Mouse (Mus musculus): ENCODE results near the gene Prkch. TPM values are rescaled to one million over a fixed set of nuclear protein-coding genes. Genes with fewer than 3 reads are reported as not detected.
"Not testable (repeated sequence)": the region's sequence is repeated elsewhere in the genome, so short reads cannot be mapped to it uniquely, and the experiment has no call there.

Prkch gene
- polyA plus RNA-seq, 1 experiment = 12.5 TPM

DNA sequence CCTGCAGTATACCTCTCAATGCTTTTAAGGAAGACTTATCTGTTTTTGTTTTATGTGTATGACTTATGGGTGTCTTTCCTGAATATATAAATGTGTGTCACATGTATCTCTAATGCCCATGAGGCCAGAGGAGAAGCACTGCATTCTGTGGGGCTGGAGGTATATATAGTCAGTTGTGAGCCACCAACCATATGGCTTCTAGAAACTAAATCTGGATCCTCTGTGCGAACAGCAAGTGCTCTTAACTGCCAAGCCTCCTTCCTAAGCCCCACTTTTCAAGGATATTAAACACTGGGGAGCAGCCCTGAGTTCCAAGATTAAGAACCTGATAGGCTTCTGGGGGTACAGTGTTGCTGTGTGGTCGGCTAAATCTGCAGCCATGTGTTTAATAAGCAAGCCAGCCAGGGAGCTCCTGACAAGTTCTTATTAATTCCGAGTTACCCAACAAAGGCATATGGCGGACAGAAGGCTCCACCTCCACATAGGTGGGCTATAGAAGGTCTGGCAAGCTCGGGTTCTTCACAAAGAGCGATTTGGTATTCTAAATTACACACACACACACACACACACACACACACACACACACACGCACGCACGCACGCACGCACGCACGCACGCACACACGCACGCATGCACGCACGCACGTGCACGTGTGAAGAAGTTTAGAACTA, 25.9 kb upstream of the Prkch start:
- WGBS = 90% methylated on average over 20 of the region's 20 CpGs
- Histone ChIP-seq H3K27me3 (ENCODE audit: control insufficient read depth, insufficient read depth, low read length) (no peaks in the 10 kb centered on the region; the same call in 1 of the 2 replicates), H3K4me1 (ENCODE audit: control insufficient read depth, insufficient read depth, insufficient read length) (no peaks in the 10 kb centered on the region), H3K4me3 (ENCODE audit: extremely low read depth, insufficient read depth, insufficient read length) (no peak overlapping the region), H3K36me3 (ENCODE audit: control insufficient read depth, insufficient read depth, low read length) (no peaks in the 10 kb centered on the region), H3K27ac (ENCODE audit: insufficient read depth, low read length) (no peak overlapping the region)
- TF ChIP-seq POLR2A (IDR thresholded peaks at IDR 0.05; ENCODE audit: low read depth, low read length) = no peak
- no peak for TF ChIP-seq CTCF (IDR thresholded peaks at IDR 0.05; ENCODE audit: extremely low read depth, insufficient read depth, insufficient read length, insufficient replicate concordance)
- DNase-seq (ENCODE audit: low read depth in 1 of 2, low spot score in 2 of 2) = no peak

DNA sequence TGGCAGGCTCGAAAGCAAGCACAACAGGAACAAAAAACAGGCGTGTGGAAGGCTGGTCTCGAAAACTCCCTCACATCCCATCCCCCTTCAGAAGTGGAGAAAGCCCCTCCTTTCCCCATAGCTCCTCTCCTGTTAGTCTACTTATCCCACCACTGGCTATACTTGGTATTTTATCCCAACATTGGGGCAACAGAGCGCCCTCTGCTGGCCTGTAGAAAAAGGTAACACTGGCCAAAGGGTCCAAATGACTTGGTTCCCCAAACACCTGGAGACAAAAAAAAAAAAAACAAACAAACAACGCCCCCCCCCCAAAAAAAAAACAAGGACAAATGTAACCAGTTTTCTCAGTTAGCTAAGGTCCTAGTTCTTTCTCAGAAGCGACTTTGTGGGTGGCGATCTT, 24.5 kb upstream of the Prkch start:
- no peaks in the 10 kb centered on the region for H3K4me1 ChIP-seq (ENCODE audit: control insufficient read depth, insufficient read depth, insufficient read length)
- no peaks in the 10 kb centered on the region for H3K36me3 ChIP-seq (ENCODE audit: control insufficient read depth, insufficient read depth, low read length)
- H3K27me3 ChIP-seq (ENCODE audit: control insufficient read depth, insufficient read depth, low read length) = no peaks in the 10 kb centered on the region; the same call in 1 of the 2 replicates
- WGBS = 66% methylated on average over 7 of the region's 7 CpGs
- DNase-seq (ENCODE audit: low read depth in 1 of 2, low spot score in 2 of 2) = no peak
- H3K4me3 ChIP-seq (ENCODE audit: extremely low read depth, insufficient read depth, insufficient read length) = no peak overlapping the region
- H3K27ac ChIP-seq (ENCODE audit: insufficient read depth, low read length) = no peak overlapping the region
- TF ChIP-seq POLR2A (IDR thresholded peaks at IDR 0.05; ENCODE audit: low read depth, low read length) (no peak), CTCF (IDR thresholded peaks at IDR 0.05; ENCODE audit: extremely low read depth, insufficient read depth, insufficient read length, insufficient replicate concordance) (peak; percentile 29; the same call in 1 of the 2 replicates)

GRCm38 (mm10) chr12:73563122-73563521, 21.5 kb upstream of the Prkch start:
- not testable (repeated sequence) for H3K27ac ChIP-seq (ENCODE audit: insufficient read depth, low read length); H3K36me3 ChIP-seq (ENCODE audit: control insufficient read depth, insufficient read depth, low read length); H3K27me3 ChIP-seq (ENCODE audit: control insufficient read depth, insufficient read depth, low read length); H3K4me3 ChIP-seq (ENCODE audit: extremely low read depth, insufficient read depth, insufficient read length); H3K4me1 ChIP-seq (ENCODE audit: control insufficient read depth, insufficient read depth, insufficient read length); DNase-seq (ENCODE audit: low read depth in 1 of 2, low spot score in 2 of 2)
- WGBS = 87% methylated on average over 6 of the region's 6 CpGs

- 61% methylated on average over 10 of the region's 10 CpGs for WGBS
- Histone ChIP-seq H3K27me3 (ENCODE audit: control insufficient read depth, insufficient read depth, low read length) (no peaks in the 10 kb centered on the region), H3K4me1 (ENCODE audit: control insufficient read depth, insufficient read depth, insufficient read length) (no peaks in the 10 kb centered on the region), H3K27ac (ENCODE audit: insufficient read depth, low read length) (no peak overlapping the region), H3K4me3 (ENCODE audit: extremely low read depth, insufficient read depth, insufficient read length) (no peak overlapping the region), H3K36me3 (ENCODE audit: control insufficient read depth, insufficient read depth, low read length) (no peaks in the 10 kb centered on the region)
- TF ChIP-seq POLR2A (IDR thresholded peaks at IDR 0.05; ENCODE audit: low read depth, low read length) = no peak
- TF ChIP-seq CTCF (IDR thresholded peaks at IDR 0.05; ENCODE audit: extremely low read depth, insufficient read depth, insufficient read length, insufficient replicate concordance) = no peak
- no peak for DNase-seq (ENCODE audit: low read depth in 1 of 2, low spot score in 2 of 2)
These were observed 20.4 kb upstream of the Prkch start for GRCm38 (mm10) chr12:73564176-73564575.

DNA sequence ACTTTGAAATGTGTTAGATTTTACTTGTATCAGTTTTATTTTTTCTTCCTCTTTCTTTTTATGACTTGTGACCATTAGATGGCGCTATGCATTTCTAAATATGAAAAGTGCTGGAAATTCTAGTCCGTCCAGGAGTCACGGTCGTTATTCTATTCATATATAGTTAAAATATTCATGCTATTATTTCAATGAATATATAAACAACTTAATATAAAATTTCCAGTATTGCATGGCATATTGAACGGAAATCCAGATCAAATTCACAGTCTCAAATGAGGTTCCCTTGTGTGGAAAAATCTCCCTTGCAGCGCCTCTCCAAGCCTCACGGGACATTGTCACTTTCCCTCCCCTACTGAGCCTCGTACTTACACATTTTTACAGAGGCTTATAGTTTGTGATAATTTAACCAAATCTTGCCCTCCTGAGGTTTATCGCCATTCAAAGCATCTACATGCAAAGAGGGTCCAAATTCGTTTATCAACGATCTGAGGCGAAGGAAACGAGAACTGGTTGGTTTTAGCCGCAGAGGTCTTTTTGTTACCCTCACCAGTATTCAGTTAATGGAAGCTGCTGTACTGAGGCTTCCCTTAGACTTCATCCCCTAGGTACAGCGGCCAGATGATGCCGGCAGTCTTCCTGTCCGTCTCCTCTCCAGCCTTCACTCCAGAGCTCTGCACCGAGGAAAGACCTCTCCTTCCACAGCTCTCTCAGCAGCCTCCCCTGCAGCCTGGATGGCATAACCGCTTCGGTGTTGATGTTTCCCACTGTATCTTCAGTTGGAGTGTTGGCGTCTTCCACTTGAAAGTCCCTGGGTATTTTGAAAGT, 19.6 kb upstream of the Prkch start:
- TF ChIP-seq POLR2A (IDR thresholded peaks at IDR 0.05; ENCODE audit: low read depth, low read length) (no peak), CTCF (IDR thresholded peaks at IDR 0.05; ENCODE audit: extremely low read depth, insufficient read depth, insufficient read length, insufficient replicate concordance) (no peak)
- H3K27me3 ChIP-seq (ENCODE audit: control insufficient read depth, insufficient read depth, low read length) = no peaks in the 10 kb centered on the region
- peak overlapping the region; percentile 10 for H3K4me3 ChIP-seq (ENCODE audit: extremely low read depth, insufficient read depth, insufficient read length)
- H3K36me3 ChIP-seq (ENCODE audit: control insufficient read depth, insufficient read depth, low read length) = no peaks in the 10 kb centered on the region
- no peak overlapping the region for H3K27ac ChIP-seq (ENCODE audit: insufficient read depth, low read length)
- WGBS = 12% methylated on average over 21 of the region's 21 CpGs
- H3K4me1 ChIP-seq (ENCODE audit: control insufficient read depth, insufficient read depth, insufficient read length) = no peaks in the 10 kb centered on the region
- DNase-seq (ENCODE audit: low read depth in 1 of 2, low spot score in 2 of 2) = peak in 1 of 2 experiments; percentile 23

GRCm38 (mm10) chr12:73565620-73565969, 19.0 kb upstream of the Prkch start:
- Histone ChIP-seq H3K27me3 (ENCODE audit: control insufficient read depth, insufficient read depth, low read length) (no peaks in the 10 kb centered on the region), H3K36me3 (ENCODE audit: control insufficient read depth, insufficient read depth, low read length) (no peaks in the 10 kb centered on the region), H3K4me3 (ENCODE audit: extremely low read depth, insufficient read depth, insufficient read length) (peak overlapping the region; percentile 10; the same call in 1 of the 2 replicates), H3K4me1 (ENCODE audit: control insufficient read depth, insufficient read depth, insufficient read length) (no peaks in the 10 kb centered on the region), H3K27ac (ENCODE audit: insufficient read depth, low read length) (no peak overlapping the region)
- no peak for DNase-seq (ENCODE audit: low read depth in 1 of 2, low spot score in 2 of 2)
- TF ChIP-seq CTCF (IDR thresholded peaks at IDR 0.05; ENCODE audit: extremely low read depth, insufficient read depth, insufficient read length, insufficient replicate concordance) (no peak), POLR2A (IDR thresholded peaks at IDR 0.05; ENCODE audit: low read depth, low read length) (no peak)
- 78% methylated on average over 11 of the region's 11 CpGs for WGBS

DNA sequence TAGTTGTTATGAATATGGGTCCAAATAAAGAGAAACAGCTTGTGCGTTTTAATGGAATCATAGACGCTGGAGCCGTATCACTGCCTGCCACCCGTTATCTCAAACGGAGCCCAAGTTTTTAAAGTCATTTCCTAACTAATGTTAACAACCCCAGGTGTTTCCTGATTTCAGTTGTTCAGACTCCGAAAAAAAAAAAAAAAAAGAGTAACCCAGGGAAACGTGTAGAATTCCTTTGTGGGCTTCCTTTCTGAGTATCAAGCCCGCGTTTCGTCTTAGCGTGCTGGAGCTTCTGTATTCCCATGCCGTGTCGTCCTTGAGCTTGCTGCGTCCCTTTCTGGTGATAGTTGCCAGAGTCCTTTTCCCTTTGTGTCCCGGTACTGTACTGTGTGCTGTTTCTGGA, 10.0 kb upstream of the Prkch start:
- H3K4me1 ChIP-seq (ENCODE audit: control insufficient read depth, insufficient read depth, insufficient read length) = no peaks in the 10 kb centered on the region; the same call in 1 of the 2 replicates
- H3K36me3 ChIP-seq (ENCODE audit: control insufficient read depth, insufficient read depth, low read length) = no peaks in the 10 kb centered on the region
- no peak overlapping the region for H3K27ac ChIP-seq (ENCODE audit: insufficient read depth, low read length)
- 7% methylated on average over 15 of the region's 15 CpGs for WGBS
- no peak for TF ChIP-seq POLR2A (IDR thresholded peaks at IDR 0.05; ENCODE audit: low read depth, low read length)
- TF ChIP-seq CTCF (IDR thresholded peaks at IDR 0.05; ENCODE audit: extremely low read depth, insufficient read depth, insufficient read length, insufficient replicate concordance) = no peak
- H3K4me3 ChIP-seq (ENCODE audit: extremely low read depth, insufficient read depth, insufficient read length) = no peak overlapping the region
- H3K27me3 ChIP-seq (ENCODE audit: control insufficient read depth, insufficient read depth, low read length) = no peaks in the 10 kb centered on the region
- no peak for DNase-seq (ENCODE audit: low read depth in 1 of 2, low spot score in 2 of 2)

Data from spleen, adult 2 months (tissue).